Mouse (Mus musculus) frontal cortex, postnatal 14 days (tissue): ENCODE measurements around the gene Prtn3.

ENCODE experiments used
- DNase-seq, 2 experiments: peaks; one replicate each; pipeline ENCODE4 v3.0.0; 2022; ENCODE audit warnings: low spot score in 2 of 2

Gene Prtn3

GRCm38 (mm10) chr10:79874290-79874862 is at the start of gene Prtn3, which contains the start of gene Plppr3:
Gene Prtn3 (plus strand): TSS chr10:79874476.
Gene Plppr3 (minus strand): TSS chr10:79874634.
- DNase-seq = no peak

DNA sequence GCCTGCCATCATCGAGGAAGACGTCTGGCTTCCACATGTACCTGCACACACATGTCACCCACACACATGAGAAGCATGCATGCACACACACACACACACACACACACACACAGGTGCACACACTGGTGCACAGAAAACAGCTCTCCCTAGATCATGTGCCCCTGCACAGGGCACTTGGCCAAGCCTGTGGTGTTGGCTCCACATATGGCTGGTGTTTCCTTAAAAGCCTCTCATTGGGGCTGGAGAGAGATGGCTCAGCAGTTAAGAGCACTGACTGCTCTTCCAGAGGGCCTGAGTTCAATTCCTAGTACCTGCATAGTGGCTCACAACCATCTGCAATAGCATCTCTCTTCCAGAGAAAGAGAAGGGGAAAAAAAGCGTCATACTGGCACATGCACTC is 42.7 kb upstream of the Prtn3 start:
- DNase-seq = no peak

GRCm38 (mm10) chr10:79832026-79832785 is 42.1 kb upstream of the Prtn3 start:
- no peak for DNase-seq

DNA sequence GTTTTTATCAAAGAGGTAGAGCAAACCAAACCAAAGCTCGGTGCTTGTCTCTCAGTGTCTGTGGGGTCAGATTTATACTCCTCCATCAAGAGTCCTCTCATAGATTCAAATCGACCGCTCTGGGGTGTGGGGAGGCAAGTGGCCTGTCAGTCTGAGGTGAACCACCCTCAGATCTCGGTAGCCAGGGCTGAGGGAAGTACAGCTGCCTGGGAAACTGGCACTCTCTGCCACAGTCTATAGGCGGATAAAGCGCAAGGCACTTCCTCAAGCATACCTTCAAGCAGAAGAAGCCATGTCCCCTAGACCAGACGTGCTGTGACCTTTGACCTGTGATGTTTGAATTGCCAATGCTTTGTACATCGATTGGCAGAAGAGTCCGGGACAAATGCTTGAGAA is 41.5 kb upstream of the Prtn3 start:
- DNase-seq = no peak

- peak in 1 of 2 experiments; percentile 59 for DNase-seq
Measured at GRCm38 (mm10) chr10:79834769-79835398, 39.4 kb upstream of the Prtn3 start.

DNA sequence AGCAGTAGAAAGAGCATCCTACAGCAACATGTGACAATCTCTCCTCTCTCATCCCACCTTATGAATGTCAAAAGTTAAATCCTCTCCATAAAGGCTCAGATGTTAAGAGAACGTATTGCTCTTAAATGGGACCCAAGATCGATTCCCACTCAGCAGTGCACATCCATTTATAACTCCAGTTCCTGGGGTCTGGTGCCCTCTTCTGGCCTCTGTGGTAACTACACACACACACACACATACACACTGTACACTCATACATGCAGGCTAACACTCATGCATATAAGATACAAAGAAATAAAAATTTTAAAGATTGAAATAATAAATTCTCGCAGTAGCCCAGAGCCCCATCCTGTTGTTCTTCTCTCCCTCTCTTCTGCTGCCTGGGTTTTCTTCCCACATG is 37.4 kb upstream of the Prtn3 start:
- DNase-seq = no peak

DNA sequence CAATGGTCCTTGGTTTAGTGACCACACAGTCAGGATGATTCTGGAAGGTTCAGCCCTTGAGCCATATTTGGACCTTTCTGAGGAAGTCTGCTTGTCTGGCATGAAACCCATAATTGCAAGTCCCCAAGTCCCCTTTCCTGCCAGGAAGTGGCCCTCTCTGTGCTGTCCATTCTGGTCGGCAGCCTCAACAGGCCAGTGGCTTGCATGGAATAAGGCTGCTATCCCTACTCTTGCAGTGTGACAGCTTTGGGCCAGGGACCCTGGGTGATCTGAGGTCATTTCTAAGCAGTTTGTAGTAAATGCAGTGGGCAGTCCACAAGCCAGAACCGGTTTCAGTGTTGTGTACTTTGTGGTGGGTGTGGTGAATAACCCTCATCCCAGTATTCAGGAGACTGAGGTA is 36.1 kb upstream of the Prtn3 start:
- no peak for DNase-seq

GRCm38 (mm10) chr10:79840091-79840490 is 34.2 kb upstream of the Prtn3 start:
- no peak for DNase-seq

DNA sequence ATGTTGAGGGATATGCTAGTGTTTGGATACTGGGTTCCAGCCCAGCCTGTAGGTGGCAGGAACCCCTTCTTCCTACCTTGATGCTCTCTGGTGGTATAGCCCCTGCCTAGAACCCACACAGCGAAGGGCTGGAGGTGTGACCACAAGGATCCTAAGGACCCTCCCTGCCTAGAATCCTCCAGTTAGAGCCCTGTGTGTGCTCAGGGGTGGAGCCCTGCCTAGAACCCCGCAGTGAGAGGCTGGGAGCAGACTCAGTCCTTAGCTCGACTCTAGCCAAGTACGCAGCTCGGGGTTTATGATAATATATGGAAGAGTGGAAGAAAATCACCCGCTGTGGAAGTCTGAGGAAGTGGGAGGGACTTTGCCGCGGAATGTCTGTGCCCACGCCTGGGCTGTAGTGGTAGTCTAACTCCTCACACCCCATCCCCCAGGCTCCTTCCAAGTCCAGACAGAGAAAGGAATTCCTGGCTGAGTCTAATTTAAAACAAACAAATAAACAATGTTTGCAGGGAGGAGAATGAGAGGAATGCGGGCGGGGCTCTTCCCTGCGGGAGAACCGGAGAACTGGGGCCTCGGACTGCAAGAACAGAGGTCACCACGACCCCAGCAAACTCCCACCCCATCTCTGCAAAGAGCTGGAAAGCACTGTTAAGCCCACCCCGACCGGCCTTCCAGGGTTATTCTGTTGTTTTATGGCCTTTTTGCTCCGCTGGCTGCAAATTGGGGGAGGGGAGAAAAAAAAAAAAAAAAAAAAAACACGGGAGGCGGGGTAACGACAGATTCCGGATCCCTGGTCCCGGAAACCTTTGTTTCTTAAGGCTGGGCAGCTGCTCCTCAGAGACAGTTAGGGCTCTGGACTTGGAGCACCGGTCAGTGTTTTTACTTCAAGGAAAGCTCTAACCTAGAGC is 33.4 kb upstream of the Prtn3 start:
- peak; percentile 58 to 76 for DNase-seq

DNA sequence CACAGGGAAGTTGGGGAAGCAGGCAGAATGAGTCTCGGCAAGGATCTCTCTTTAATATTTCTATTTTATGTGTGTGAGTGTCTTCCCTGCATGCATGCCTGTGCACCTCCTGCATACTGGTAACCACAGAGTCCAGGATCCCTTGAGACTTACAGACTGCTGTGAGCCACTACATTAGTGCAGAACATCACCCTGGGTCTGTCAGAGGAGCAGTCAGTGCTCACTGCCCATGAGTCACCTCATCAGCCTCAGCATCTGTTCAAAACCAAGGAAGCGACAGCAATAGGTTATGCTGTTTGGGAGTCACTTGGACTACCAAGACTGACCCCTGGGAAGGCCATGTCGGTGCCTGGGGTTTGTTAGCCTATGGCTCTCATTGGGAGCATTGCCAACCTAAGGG is 32.0 kb upstream of the Prtn3 start:
- DNase-seq = no peak

DNA sequence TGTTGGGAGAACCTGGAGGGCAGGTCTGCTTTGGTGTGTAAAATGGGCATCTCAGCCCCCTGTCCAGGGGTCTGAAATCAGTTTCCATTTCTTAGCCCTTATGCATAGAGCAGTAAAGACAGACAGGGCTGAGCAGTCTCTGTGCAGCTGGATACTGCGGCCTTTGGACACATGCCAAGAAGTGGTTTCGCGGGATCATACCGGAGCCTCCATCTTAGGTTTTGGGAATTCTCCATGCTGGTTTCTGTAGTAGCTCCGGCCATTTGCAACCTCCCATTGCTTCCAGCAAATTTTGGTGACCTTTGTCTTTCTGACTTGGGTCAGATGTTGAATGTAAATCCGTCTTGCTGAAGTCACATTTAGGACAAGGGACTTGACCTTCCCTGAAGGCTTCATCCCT is 30.8 kb upstream of the Prtn3 start:
- no peak for DNase-seq

- no peak for DNase-seq
Measured at GRCm38 (mm10) chr10:79846553-79846952, 27.7 kb upstream of the Prtn3 start.

DNA sequence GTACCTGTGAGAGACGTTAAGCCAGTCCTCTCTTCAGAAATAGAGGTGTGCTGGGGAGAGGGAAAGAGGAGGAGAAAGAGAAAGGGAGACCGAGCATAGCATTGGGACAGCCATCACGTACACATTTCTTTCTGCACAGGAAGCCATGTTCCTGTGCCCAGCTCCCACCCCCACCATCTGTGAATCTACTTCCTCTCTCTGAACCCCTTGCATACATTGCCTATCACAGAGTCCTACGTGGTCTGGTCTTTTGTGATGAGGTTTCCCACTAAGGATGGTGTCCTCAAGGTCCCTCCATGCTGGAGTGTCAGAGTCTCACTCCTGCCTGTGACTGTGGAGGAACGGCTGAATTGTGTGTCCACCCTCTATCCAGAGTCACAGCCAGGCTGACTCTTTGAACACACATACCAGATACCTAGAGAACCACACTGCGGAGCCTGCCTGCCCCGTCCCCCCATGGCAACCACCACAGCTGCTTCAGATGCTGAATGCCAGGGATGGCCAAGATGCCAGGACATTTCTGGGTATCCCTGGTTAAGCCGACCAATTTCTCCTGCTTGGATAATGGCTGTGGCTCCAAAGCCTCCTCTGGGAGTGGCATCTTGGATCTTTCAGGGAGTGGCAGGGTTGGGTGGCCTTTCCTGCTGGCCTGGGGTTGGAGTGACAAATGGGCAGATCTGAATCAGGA is 24.2 kb upstream of the Prtn3 start:
- no peak for DNase-seq

DNA sequence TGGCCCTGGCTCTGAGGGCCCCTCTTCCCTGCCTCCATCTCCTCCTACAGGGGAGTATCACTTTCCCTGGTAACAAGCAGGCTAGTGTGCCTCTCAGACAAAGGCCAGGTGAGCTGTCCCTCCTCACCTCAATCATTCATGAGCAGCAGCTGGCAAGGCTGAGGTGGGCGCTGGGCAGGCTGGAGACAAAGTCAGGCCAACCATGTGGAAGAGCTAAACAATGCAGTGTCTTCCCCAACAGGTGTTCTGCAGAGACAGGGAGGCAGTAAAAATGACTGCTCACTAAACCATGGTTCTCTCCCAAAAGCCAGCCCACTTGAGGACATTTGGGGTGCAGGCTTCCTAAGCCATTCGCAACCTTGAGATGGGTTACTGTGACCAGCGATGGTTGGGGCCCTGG is 22.6 kb upstream of the Prtn3 start:
- DNase-seq = no peak

GRCm38 (mm10) chr10:79852107-79852789 is 22.0 kb upstream of the Prtn3 start:
- DNase-seq = no peak

GRCm38 (mm10) chr10:79852827-79853226 is 21.4 kb upstream of the Prtn3 start:
- no peak for DNase-seq

DNA sequence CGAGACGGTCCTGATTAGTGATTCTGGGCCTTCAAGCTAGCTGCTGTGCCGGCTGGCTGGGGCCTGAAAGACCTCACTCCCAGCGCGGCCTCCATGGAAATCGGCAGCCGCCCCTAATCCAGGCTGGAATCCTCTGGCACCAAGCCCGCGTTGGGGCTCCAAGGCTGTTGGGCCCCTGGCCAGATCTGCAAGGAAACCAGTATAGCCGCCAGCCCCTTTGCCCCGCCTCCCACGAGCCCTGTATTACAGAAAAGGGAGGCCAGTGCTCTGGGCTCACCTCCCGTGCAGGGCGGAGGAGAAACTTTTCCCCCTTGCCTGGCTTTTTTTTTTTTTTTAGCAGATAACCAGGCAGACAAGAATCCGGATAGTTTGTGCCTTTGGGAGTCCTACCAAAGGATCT is 20.9 kb upstream of the Prtn3 start:
- DNase-seq = peak; percentile 79 to 85

DNA sequence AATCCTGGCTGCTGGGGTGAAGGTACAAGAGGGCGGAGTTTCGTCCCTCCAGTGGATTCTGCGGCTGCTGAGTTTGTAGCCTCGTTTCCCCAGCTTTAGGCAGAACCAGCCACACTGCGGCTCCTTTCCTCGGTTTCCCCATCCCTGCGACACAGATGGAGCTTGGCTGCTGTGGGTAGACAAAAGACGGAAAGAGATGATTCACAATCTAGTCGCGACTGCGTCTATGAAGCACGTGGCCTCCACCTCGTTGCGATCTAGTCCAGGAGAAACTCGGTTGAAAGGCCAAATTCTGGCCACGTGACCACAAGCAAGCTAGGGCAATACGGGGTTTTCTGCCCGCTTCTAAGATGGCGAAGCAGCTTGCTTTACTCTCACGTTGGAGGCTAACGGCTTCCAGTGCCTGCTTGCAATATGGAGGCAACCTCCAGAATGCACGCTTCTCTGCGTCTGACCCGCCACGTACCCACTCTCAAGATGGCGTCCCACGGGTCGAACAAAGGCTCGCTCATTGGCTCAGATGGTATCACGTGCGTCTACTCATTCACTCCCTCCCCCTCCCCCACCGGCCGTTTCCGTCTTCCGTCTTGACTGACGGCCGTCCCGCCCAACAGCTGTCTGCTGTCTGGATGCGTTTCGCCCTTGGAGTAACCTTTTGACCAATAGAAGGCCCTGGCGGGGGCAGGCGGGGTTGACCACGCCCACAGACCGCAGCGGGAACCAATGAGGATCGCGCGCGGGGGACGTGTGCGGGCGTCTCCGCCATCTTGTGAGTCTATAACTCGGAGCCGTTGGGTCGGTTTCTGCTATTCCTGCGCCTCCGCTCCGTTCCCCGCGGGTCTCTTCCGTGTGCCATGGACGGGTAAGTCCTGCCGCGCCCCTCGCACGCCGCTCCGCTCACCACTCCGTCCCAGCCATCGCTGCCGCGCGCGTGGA is 20.1 kb upstream of the Prtn3 start, which contains the start of gene Ptbp1:
Ptbp1 (plus strand) TSS at position 568 of the 936 bp plus-strand sequence.
- DNase-seq = peak; percentile 99 to 100

DNA sequence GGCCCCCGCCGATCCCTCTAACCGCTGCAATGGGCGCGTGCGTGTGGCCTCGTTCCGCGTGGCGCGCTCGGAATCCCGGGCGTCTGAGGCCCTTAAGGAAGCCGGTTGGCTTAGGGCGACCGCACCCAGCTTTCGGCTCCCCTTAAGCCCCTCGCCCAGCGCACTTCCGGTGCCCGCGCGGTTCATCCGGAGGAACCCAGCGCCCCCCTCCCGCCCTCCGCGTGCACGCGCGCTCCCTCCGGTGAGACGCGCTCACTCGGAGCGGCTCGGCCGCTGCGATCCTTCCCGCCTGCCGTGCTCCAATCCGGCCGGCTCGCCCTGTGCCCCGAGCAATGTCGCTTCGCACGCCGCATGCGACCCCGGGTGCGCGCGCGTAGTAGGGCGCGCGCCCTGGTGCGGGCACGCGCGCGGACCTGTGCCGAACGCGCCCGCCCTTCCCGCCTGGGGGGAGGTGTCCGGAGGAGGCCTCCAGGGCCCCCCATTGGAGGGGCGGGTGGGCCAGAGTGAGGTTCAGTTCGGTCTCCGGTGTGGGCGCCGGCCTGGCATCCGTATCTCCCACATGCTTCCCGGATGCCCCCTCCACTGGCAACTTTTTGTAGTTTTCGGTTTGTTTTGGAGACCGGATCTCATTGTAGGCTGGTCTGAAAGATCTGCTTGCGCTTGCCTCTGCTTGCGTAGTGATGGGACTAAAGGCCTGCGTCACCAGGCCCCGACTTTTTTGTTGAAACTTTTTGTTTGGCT is 19.3 kb upstream of the Prtn3 start:
- no peak for DNase-seq
